Mouse (Mus musculus): ENCODE results near the gene Cby1. TPM values are rescaled to one million over a fixed set of nuclear protein-coding genes. Genes with fewer than 3 reads are reported as not detected.

Gene Cby1
- polyA plus RNA-seq, 1 experiment from 2014 or later = 57.5 TPM

- no peak for DNase-seq (ENCODE audit: low spot score)
Observed at GRCm38 (mm10) chr15:79697558-79698187, 38.7 kb downstream of the Cby1 start.

- no peak for DNase-seq (ENCODE audit: low spot score)
Observed at GRCm38 (mm10) chr15:79706603-79707214, 47.7 kb downstream of the Cby1 start.

GRCm38 (mm10) chr15:79708229-79708822 lies 49.3 kb downstream of the Cby1 start:
- no peak for DNase-seq (ENCODE audit: low spot score)

GRCm38 (mm10) chr15:79715646-79716045 lies 56.6 kb downstream of the Cby1 start:
- DNase-seq (ENCODE audit: low spot score) = no peak

GRCm38 (mm10) chr15:79716710-79717109 lies 57.7 kb downstream of the Cby1 start:
- no peak for DNase-seq (ENCODE audit: low spot score)

Other genes with a start within 250 kb of the Cby1 start
- 52.2 and 70.8 TPM in 2 replicates for gene Csnk1e, start 203.6 kb upstream of the Cby1 start, polyA plus RNA-seq (2015; fragmentation: Nextera tagmentation; extraction: Ambion mirVana)
- not detected in 2 replicates for gene Kcnj4, start 154.0 kb upstream of the Cby1 start, polyA plus RNA-seq (2015; fragmentation: Nextera tagmentation; extraction: Ambion mirVana)
- gene Kdelr3, start 142.8 kb upstream of the Cby1 start, polyA plus RNA-seq (2015; fragmentation: Nextera tagmentation; extraction: Ambion mirVana) = 9.5 and 11.6 TPM in 2 replicates
- 42.1 and 47.2 TPM in 2 replicates for gene Ddx17, start 112.5 kb upstream of the Cby1 start, polyA plus RNA-seq (2015; fragmentation: Nextera tagmentation; extraction: Ambion mirVana)
- gene Dmc1, start 54.1 kb upstream of the Cby1 start, polyA plus RNA-seq (2015; fragmentation: Nextera tagmentation; extraction: Ambion mirVana) = 3.2 and 4.2 TPM in 2 replicates
- 0.39 and 0.48 TPM in 2 replicates for gene Fam227a, start 243 bp upstream of the Cby1 start, polyA plus RNA-seq (2015; fragmentation: Nextera tagmentation; extraction: Ambion mirVana)
- gene Tomm22, start 11.7 kb downstream of the Cby1 start, polyA plus RNA-seq (2015; fragmentation: Nextera tagmentation; extraction: Ambion mirVana) = 280 and 287 TPM in 2 replicates
- 15.5 and 16.3 TPM in 2 replicates for gene Josd1, start 28.7 kb downstream of the Cby1 start, polyA plus RNA-seq (2015; fragmentation: Nextera tagmentation; extraction: Ambion mirVana)
- gene Gtpbp1, start 31.6 kb downstream of the Cby1 start, polyA plus RNA-seq (2015; fragmentation: Nextera tagmentation; extraction: Ambion mirVana) = 38.7 and 41.3 TPM in 2 replicates
- gene Sun2, start 83.3 kb downstream of the Cby1 start, polyA plus RNA-seq (2015; fragmentation: Nextera tagmentation; extraction: Ambion mirVana) = 12.4 and 18.4 TPM in 2 replicates
- gene Dnal4, start 118.7 kb downstream of the Cby1 start, polyA plus RNA-seq (2015; fragmentation: Nextera tagmentation; extraction: Ambion mirVana) = 39.6 and 42.7 TPM in 2 replicates
- gene Nptxr, start 145.6 kb downstream of the Cby1 start, polyA plus RNA-seq (2015; fragmentation: Nextera tagmentation; extraction: Ambion mirVana) = 2.0 and 2.3 TPM in 2 replicates
- gene Npcd, start 175.0 kb downstream of the Cby1 start, polyA plus RNA-seq (2015; fragmentation: Nextera tagmentation; extraction: Ambion mirVana) = not detected in 2 replicates
- 54.9 and 55.9 TPM in 2 replicates for gene Cbx6, start 175.5 kb downstream of the Cby1 start, polyA plus RNA-seq (2015; fragmentation: Nextera tagmentation; extraction: Ambion mirVana)
- gene Apobec3, start 232.5 kb downstream of the Cby1 start, polyA plus RNA-seq (2015; fragmentation: Nextera tagmentation; extraction: Ambion mirVana) = 149 and 159 TPM in 2 replicates